Mouse (Mus musculus) kidney, postnatal 25 days (tissue): Measurements from ENCODE around the gene Orc5.
A peak's percentile ranks its signal among the peaks of the same experiment; 100 is the strongest.
"Not testable (repeated sequence)": the region's sequence is repeated elsewhere in the genome, so short reads cannot be mapped to it uniquely, and the experiment has no call there.

Experiments used
- DNase-seq, 2 experiments: peaks; one replicate each; pipeline ENCODE4 v3.0.0; 2021; ENCODE audit warnings: mixed read lengths in 2 of 2

The Orc5 gene

GRCm38 (mm10) chr5:22532571-22532970 lies 17.7 kb downstream of the Orc5 start:
- no peak for DNase-seq

- DNase-seq: peak in 1 of 2 experiments; percentile 7
Observed at GRCm38 (mm10) chr5:22522612-22523011, 27.6 kb downstream of the Orc5 start.

DNA sequence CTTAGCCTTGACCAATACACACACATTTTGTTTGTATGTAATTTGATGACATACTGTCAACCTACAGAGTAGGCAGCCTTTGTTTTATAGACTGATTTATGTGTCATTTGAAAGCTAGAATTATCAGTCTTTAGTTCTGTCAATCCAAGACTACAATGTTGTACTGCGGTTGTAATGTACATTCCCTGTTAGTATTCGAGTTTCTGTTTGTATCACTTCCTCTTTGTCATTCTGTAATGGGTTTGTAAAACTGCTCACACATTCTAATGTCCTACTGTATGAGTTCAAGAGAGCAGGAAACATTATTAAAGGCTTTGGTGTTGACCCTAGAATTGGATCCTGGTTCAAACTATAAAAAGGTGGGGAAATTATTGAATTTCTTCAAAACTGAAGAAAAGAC lies 30.5 kb downstream of the Orc5 start:
- DNase-seq: no peak

DNA sequence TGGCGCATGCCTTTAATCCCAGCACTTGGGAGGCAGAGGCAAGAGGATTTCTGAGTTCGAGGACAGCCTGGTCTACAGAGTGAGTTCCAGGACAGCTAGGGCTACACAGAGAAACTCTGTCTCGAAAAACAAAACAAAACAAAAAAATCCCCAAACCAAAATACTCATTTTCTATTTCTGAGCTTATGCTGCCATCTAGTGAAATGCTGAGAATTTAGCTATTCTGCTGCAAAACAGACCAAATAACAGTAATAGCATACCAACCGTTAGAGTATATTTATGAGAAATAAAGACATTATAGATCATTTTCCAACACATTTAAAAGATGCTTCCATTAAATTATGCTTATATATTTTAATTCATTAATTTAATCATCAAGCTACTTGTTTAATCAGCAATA lies 34.5 kb downstream of the Orc5 start:
- not testable (repeated sequence) for DNase-seq

GRCm38 (mm10) chr5:22514231-22514630 lies 36.0 kb downstream of the Orc5 start:
- DNase-seq: not testable (repeated sequence)

GRCm38 (mm10) chr5:22512579-22512978 lies 37.6 kb downstream of the Orc5 start:
- DNase-seq: not testable (repeated sequence)

DNA sequence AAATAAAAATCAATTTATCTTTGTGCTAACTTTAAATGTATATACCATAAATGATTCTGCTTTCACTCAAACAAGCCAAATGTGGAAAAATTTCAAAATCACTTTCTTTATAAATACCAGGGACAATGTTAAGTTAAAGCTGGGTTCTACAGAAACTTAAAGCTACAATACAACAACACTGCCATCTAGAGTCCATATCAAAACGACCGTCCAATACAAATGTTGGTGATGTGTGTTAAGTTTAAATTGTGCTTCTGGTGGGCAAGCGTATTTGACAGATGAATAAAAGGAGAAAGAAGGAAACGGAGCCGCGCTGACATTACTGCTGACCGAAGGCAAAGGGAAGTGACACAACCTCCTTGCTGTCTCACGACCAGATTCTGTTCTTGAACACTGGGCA lies 38.4 kb downstream of the Orc5 start:
- no peak for DNase-seq

DNA sequence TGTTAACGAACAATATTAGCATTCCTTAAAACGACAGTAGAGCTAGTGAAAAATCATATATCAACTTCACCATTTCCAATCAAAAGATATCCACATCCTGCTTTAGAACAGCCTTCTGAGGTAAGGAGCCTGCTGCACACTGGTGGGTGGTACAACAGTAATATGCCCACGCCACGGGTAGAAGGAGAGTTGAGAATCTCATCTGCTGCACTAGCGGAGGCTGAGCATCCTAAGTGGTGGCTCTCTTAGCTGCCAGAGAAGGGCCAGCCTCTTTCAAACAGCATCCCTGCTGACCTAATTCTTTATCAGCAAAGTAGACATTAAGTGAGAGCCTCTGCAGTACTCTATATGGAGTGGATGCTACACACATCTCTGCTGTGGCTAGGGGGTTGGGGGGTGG lies 41.7 kb downstream of the Orc5 start:
- DNase-seq: no peak

GRCm38 (mm10) chr5:22499437-22499836 lies 50.8 kb downstream of the Orc5 start:
- no peak for DNase-seq

DNA sequence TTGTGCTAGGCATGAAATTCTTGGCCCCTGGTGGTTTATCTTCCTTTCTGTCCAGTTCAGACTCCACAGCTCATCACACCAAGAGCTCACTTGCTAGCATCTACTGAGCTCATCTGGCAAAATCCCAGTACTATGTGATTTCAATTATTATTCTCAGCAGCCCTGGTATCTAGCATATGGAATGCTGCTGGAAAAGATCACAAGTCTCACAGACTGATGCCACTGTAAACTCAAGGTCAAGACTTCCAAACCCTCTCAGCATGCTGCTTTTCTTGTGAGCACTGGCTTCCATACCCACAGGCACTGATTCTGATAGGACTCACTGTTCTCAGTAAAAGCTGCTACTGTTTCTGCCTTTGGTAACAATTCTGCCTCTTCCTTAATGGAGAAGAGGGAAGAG lies 59.1 kb downstream of the Orc5 start:
- no peak for DNase-seq

DNA sequence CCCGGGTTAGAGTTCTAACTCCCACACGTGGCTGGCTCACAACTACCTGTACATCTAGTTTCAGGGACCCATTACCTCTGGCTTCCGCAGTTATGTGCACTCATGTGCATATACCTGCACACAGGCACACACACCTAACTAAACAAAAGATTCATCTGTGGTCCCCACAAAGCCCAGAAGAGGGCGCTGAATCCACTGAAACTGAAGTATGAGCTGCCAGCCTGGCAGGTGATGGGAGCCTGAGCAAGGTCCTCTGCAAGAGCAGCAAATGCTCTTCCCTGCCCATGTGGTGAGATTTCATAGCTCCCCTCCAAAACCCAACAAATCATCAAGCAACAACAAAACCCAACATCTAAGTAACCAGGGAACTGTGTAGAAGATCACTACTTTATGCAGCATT lies 61.1 kb downstream of the Orc5 start:
- DNase-seq: peak in 1 of 2 experiments; percentile 20

DNA sequence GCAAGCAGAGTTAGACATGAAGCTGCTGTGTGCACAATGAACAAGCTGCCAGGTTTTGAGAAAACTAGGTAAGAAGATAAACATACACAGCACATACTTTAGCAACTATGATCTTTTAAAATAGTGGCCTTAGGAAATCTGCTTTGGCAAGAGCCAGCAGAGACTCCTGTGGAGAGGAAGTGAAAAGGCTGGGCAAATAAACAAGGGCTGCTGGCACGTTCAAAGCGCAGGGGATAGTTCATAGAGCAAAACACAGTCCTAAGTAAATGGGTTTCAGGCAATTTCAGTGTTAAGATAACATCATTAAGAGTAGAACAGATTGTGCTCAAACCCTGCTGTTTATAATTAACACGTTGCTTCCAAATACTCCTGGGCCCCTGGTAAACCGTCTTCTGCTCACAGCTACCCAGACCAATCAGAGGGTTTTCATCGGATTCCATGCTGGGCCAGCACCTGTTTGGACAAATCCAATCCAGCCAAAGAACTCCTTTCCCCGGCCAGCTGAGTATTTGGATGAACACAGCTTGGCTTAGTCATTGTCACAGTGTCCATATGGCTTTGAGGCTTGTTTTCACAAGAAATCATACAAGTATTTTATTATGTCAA lies 63.5 kb downstream of the Orc5 start:
- DNase-seq: no peak

DNA sequence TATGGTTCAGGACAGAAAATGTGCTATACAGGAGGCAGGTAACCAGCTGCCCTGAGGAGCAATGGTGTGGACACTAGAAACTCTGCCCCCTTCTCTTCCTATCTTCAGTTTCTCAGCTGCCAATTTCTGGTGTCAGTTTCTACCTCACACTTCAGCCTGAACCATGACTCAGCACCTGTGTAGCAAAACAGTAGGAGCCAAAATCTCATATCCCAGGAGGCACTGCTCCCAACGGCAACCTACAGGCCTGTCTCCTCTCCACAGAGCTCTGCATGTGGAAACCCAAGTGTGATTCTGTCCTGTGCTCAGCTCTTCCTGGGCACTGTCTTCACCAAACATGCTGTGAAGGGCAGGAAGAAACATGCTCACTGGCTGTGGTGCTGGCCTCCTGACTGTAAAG lies 64.5 kb downstream of the Orc5 start:
- DNase-seq: no peak

GRCm38 (mm10) chr5:22482567-22482966 lies 67.7 kb downstream of the Orc5 start:
- no peak for DNase-seq

DNA sequence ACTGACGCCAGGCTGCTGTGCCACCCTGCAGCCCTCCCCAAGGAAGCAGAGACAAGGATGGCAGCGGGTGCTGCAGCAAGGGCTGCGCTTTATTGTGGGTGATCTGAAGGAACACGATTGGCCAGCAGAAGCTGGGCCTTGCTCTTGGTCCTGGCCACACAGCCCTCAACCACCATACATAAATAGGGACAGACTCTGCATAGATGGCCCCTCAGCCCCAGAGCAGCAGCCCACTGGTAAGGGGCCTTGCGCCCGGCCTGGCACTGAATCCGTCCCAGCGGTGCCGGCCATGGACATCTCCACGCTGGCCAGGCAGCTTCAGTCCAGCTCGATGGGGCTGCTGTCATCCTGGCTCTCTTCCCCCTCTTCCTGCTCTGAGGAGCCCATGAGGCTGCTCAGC lies 77.8 kb downstream of the Orc5 start:
- DNase-seq: not testable (repeated sequence)

DNA sequence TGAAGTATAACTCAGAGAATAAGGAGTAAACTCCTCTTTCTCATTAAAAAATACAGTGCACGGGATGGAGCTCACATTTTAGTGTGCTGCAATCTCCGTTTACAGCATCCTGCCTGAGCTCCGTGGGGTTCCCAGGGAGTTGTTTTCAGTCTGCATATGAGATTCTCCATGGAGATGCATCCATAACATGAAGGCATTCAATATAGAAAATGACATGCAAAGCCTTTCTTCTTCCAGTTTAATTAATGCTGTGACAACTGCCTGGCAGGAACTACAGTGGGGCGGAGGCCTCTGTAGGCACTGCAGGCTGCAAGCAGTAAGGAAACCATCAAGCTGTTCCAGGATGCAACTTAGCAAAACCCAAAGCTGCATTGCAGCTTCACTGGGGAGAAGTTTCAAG lies 79.0 kb downstream of the Orc5 start:
- DNase-seq: no peak

DNA sequence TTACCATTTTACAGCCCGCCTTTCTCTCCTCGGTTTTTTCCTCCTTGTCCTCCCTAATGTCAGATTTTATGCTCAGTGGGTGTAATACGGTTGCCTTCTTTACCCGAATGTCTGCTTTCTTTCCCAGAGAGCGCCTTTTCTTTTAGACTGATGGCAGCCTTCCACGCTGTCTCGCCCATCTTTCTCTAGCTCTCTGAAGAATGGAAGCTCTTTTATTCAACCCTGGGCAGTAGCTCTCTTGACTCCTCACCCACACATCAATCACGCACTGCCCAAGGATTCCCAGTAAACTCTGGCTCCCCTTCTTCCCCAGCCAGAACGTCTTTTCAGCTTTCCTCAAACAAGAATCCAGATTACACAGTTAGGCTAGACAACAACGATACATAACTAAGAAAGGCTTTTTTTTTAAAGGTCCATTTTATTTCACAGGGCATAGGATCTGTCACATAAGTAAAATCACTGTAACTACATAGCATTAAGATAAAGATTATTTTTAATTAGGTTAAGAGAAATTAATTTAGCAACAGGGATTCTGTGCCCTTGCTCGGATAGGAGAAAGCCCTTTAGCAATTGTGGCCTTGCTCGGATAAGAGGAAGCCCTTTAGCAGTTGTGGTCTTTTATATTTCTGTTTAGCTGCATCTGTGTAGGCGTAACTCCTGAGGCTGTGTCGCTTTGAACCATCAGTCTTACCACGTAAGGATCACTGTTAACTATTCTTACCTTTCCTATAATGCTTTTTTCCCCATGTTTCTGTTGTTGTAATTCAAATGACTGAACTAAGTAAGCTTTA lies 97.2 kb downstream of the Orc5 start:
- DNase-seq: no peak

GRCm38 (mm10) chr5:22452452-22452851 lies 97.8 kb downstream of the Orc5 start:
- DNase-seq: no peak

- DNase-seq: no peak
Observed at GRCm38 (mm10) chr5:22451764-22452163, 98.5 kb downstream of the Orc5 start.

DNA sequence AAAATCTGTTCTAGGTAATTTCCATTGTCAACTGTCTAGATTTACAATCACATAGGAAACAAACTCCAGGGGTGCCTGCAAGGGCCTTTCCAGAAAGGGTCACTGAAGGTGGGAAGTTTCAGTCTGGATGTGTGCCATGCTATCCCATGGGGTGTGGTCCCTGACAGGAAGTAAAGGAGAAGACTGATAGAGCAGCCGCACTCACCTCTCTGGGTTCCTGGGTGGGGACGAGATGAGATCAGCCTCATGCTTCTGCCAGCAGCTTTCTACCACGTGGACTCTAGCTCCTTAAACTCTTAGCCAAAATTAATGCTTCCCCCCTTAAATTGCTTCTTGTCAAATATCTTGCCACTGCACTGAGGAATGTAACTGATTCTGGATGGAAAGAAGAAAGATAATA lies 100.7 kb downstream of the Orc5 start:
- no peak for DNase-seq
